Mouse (Mus musculus): Measurements from ENCODE around the gene Fau. TPM values are rescaled to one million over a fixed set of nuclear protein-coding genes. Genes with fewer than 3 reads are reported as not detected.

Gene Fau
- polyA plus RNA-seq, 1 experiment from 2014 or later = 563 TPM

DNA sequence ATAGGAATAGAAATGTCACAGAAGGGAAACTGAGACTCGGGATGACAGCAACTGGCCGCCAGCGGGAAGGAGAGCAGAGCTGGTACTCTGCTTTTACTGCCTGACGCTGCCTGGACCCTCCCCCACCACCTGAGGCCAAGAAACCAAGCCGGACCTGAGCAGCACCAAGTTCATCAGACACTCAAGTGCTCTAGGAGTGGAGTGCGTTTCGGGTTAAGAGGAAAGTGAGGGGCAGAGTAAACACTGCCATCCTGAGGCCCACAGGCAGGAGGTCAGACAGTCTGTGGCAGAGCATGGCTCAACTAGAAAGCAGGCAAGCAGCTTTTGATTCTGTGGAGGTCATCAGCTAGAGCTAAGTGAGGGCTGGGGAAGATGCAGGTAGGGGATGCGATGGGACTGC lies 34.6 kb upstream of the Fau start:
- Histone ChIP-seq H3K4me2 (ENCODE audit: low read depth, low read length) (no peak overlapping the region), H3K9ac (replicated peaks; ENCODE audit: low read depth, low read length) (no peak overlapping the region), H3K4me1 (ENCODE audit: control insufficient read depth, insufficient read depth, low read length) (no peaks in the 10 kb centered on the region), H3K27ac (ENCODE audit: low read depth, low read length) (no peak overlapping the region), H3K4me3 (ENCODE audit: low read depth, low read length) (no peak overlapping the region), H3K9me3 (ENCODE audit: control insufficient read depth, low read length) (no peaks in the 10 kb centered on the region), H3K36me3 (ENCODE audit: control insufficient read depth, insufficient read depth, low read length) (no peaks in the 10 kb centered on the region), H3K27me3 (ENCODE audit: control insufficient read depth, insufficient read depth, low read length) (no peaks in the 10 kb centered on the region)
- ATAC-seq (ENCODE audit: low read depth) = no peak
- 71% methylated on average over 8 of the region's 8 CpGs for WGBS

DNA sequence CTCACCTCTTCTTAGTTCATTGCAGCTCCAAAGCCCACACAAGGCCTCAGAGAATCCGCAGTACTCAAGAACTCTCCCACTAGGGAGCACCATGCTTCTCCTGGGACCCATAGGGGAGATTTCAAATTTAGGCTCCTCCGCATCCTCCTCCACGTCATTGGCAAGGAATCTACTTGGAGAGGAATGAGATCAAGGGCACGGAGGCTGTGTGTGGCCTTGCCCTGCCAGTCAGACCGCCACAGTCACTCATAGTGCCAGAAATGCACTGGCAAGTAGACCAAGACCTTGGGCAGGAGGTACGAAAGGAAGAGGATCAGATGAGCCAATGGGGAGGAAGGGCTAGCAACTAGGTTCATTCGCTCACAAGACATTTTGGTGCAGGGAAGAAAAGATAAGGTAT lies 33.7 kb upstream of the Fau start:
- WGBS = 89% methylated on average over 7 of the region's 7 CpGs
- Histone ChIP-seq H3K9me3 (ENCODE audit: control insufficient read depth, low read length) (no peaks in the 10 kb centered on the region), H3K4me3 (ENCODE audit: low read depth, low read length) (no peak overlapping the region), H3K36me3 (ENCODE audit: control insufficient read depth, insufficient read depth, low read length) (no peaks in the 10 kb centered on the region), H3K4me2 (ENCODE audit: low read depth, low read length) (no peak overlapping the region), H3K27ac (ENCODE audit: low read depth, low read length) (no peak overlapping the region), H3K4me1 (ENCODE audit: control insufficient read depth, insufficient read depth, low read length) (no peaks in the 10 kb centered on the region), H3K27me3 (ENCODE audit: control insufficient read depth, insufficient read depth, low read length) (no peaks in the 10 kb centered on the region), H3K9ac (replicated peaks; ENCODE audit: low read depth, low read length) (no peak overlapping the region)
- ATAC-seq (ENCODE audit: low read depth) = no peak

GRCm38 (mm10) chr19:6028991-6029390 lies 28.7 kb upstream of the Fau start:
- ATAC-seq (ENCODE audit: low read depth) = no peak
- H3K9me3 ChIP-seq (ENCODE audit: control insufficient read depth, low read length) = no peaks in the 10 kb centered on the region
- WGBS = 89% methylated on average over 6 of the region's 6 CpGs

DNA sequence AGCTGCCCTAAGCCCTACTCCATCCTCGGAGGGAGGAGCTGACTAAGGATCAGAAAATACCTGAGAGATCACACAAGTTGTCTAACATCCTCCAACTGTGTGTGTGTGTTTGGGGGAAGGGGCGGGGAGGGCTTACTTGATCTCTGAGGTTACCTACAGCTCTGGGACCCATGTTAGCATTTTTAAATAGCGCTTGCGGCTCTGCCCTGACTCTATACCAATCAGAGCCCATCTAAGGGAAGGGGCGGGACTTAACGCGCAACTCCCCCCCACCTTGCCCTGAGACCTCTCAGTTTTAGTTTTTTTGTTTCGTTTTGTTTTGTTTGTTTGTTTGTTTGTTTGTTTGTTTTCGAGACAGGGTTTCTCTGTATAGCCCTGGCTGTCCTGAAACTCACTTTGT lies 28.2 kb upstream of the Fau start:
- H3K4me3 ChIP-seq (ENCODE audit: low read depth, low read length) = no peak overlapping the region
- no peak for ATAC-seq (ENCODE audit: low read depth)
- H3K4me1 ChIP-seq (ENCODE audit: control insufficient read depth, insufficient read depth, low read length) = no peaks in the 10 kb centered on the region
- 76% methylated on average over 9 of the region's 9 CpGs for WGBS
- H3K9me3 ChIP-seq (ENCODE audit: control insufficient read depth, low read length) = no peaks in the 10 kb centered on the region
- H3K9ac ChIP-seq (replicated peaks; ENCODE audit: low read depth, low read length) = no peak overlapping the region
- H3K27me3 ChIP-seq (ENCODE audit: control insufficient read depth, insufficient read depth, low read length) = no peaks in the 10 kb centered on the region
- H3K36me3 ChIP-seq (ENCODE audit: control insufficient read depth, insufficient read depth, low read length) = no peaks in the 10 kb centered on the region
- H3K27ac ChIP-seq (ENCODE audit: low read depth, low read length) = no peak overlapping the region
- no peak overlapping the region for H3K4me2 ChIP-seq (ENCODE audit: low read depth, low read length)

More at GRCm38 (mm10) chr19:6028991-6029390, 28.7 kb upstream of the Fau start:
- Histone ChIP-seq H3K36me3 (ENCODE audit: control insufficient read depth, insufficient read depth, low read length) (no peaks in the 10 kb centered on the region), H3K4me1 (ENCODE audit: control insufficient read depth, insufficient read depth, low read length) (no peaks in the 10 kb centered on the region), H3K27ac (ENCODE audit: low read depth, low read length) (no peak overlapping the region), H3K4me3 (ENCODE audit: low read depth, low read length) (no peak overlapping the region), H3K27me3 (ENCODE audit: control insufficient read depth, insufficient read depth, low read length) (no peaks in the 10 kb centered on the region), H3K4me2 (ENCODE audit: low read depth, low read length) (no peak overlapping the region), H3K9ac (replicated peaks; ENCODE audit: low read depth, low read length) (no peak overlapping the region)

GRCm38 (mm10) chr19:6030520-6031280 lies 26.9 kb upstream of the Fau start:
- no peak for ATAC-seq (ENCODE audit: low read depth)
- no peak overlapping the region for H3K4me2 ChIP-seq (ENCODE audit: low read depth, low read length)
- no peak overlapping the region for H3K4me3 ChIP-seq (ENCODE audit: low read depth, low read length)
- no peak overlapping the region for H3K27ac ChIP-seq (ENCODE audit: low read depth, low read length)
- H3K36me3 ChIP-seq (ENCODE audit: control insufficient read depth, insufficient read depth, low read length) = no peaks in the 10 kb centered on the region
- H3K4me1 ChIP-seq (ENCODE audit: control insufficient read depth, insufficient read depth, low read length) = no peaks in the 10 kb centered on the region
- no peak overlapping the region for H3K9ac ChIP-seq (replicated peaks; ENCODE audit: low read depth, low read length)
- H3K27me3 ChIP-seq (ENCODE audit: control insufficient read depth, insufficient read depth, low read length) = no peaks in the 10 kb centered on the region
- H3K9me3 ChIP-seq (ENCODE audit: control insufficient read depth, low read length) = no peaks in the 10 kb centered on the region
- WGBS = 74% methylated on average over 14 of the region's 14 CpGs

DNA sequence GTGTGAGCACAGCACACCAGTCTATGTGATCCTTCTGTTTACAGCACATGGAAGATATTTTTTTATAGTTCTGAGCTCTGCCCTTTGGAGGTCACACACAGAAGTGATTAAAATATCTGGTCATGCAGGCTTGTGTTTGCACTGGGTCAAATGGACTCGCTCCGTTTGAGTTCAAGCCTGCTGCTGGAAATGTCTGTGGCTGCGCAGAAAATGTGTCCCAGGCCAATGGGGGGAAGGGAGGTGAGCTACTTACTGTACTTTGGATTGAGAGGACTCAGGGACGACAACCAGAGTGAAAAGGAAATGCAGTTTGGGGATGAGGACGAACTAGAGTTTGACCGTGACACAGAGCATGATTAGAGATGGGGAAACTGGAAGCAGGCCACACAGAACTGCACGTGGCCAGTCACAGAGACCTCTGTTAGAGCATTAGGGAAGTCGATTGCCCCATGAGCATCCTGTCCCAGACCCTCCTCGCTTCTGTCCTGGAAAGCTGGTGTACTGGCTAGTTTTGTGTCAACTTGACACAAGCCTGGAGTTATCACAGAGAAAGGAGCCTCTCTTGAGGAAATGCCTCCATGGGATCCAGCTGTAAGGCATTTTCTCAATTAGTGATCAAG lies 21.6 kb upstream of the Fau start:
- no peaks in the 10 kb centered on the region for H3K9me3 ChIP-seq (ENCODE audit: control insufficient read depth, low read length)
- ATAC-seq (ENCODE audit: low read depth) = no peak
- no peaks in the 10 kb centered on the region for H3K4me1 ChIP-seq (ENCODE audit: control insufficient read depth, insufficient read depth, low read length)
- no peak overlapping the region for H3K27ac ChIP-seq (ENCODE audit: low read depth, low read length)
- no peaks in the 10 kb centered on the region for H3K27me3 ChIP-seq (ENCODE audit: control insufficient read depth, insufficient read depth, low read length)
- no peak overlapping the region for H3K4me3 ChIP-seq (ENCODE audit: low read depth, low read length)
- H3K4me2 ChIP-seq (ENCODE audit: low read depth, low read length) = no peak overlapping the region
- no peak overlapping the region for H3K9ac ChIP-seq (replicated peaks; ENCODE audit: low read depth, low read length)
- WGBS = 83% methylated on average over 9 of the region's 9 CpGs
- no peaks in the 10 kb centered on the region for H3K36me3 ChIP-seq (ENCODE audit: control insufficient read depth, insufficient read depth, low read length)

- no peaks in the 10 kb centered on the region for H3K4me1 ChIP-seq (ENCODE audit: control insufficient read depth, insufficient read depth, low read length)
- no peak overlapping the region for H3K4me2 ChIP-seq (ENCODE audit: low read depth, low read length)
- H3K9me3 ChIP-seq (ENCODE audit: control insufficient read depth, low read length) = no peaks in the 10 kb centered on the region
- H3K27ac ChIP-seq (ENCODE audit: low read depth, low read length) = no peak overlapping the region
- no peaks in the 10 kb centered on the region for H3K27me3 ChIP-seq (ENCODE audit: control insufficient read depth, insufficient read depth, low read length)
- H3K9ac ChIP-seq (replicated peaks; ENCODE audit: low read depth, low read length) = no peak overlapping the region
- ATAC-seq (ENCODE audit: low read depth) = no peak
- no peaks in the 10 kb centered on the region for H3K36me3 ChIP-seq (ENCODE audit: control insufficient read depth, insufficient read depth, low read length)
- no peak overlapping the region for H3K4me3 ChIP-seq (ENCODE audit: low read depth, low read length)
Measured at GRCm38 (mm10) chr19:6037695-6038094, 19.9 kb upstream of the Fau start.

DNA sequence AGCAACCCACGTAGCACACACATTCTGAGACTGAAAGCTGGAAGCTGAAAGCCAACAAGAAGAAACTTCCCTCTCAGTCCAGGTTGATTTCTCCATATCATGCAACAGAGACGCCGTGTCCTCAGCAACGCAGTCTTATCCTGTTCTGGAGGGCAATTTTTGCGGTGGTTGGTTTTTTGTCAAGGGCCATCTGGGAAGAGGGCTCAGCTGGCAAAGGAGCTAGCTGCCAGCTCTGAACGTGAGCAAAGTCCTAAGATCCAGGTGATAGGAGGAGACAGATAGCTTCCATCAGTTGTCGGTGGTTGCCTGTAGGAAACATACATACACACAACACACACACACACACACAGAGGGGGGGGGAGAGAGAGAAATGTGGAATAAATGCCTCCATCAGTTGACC lies 19.3 kb upstream of the Fau start:
- H3K4me1 ChIP-seq (ENCODE audit: control insufficient read depth, insufficient read depth, low read length) = no peaks in the 10 kb centered on the region
- no peaks in the 10 kb centered on the region for H3K27me3 ChIP-seq (ENCODE audit: control insufficient read depth, insufficient read depth, low read length)
- no peak overlapping the region for H3K4me2 ChIP-seq (ENCODE audit: low read depth, low read length)
- H3K4me3 ChIP-seq (ENCODE audit: low read depth, low read length) = no peak overlapping the region
- no peaks in the 10 kb centered on the region for H3K36me3 ChIP-seq (ENCODE audit: control insufficient read depth, insufficient read depth, low read length)
- WGBS = 84% methylated on average over 7 of the region's 7 CpGs
- H3K9ac ChIP-seq (replicated peaks; ENCODE audit: low read depth, low read length) = no peak overlapping the region
- no peak for ATAC-seq (ENCODE audit: low read depth)
- no peaks in the 10 kb centered on the region for H3K9me3 ChIP-seq (ENCODE audit: control insufficient read depth, low read length)
- H3K27ac ChIP-seq (ENCODE audit: low read depth, low read length) = no peak overlapping the region

GRCm38 (mm10) chr19:6040002-6040401 lies 17.6 kb upstream of the Fau start:
- Histone ChIP-seq H3K9me3 (ENCODE audit: control insufficient read depth, low read length) (no peaks in the 10 kb centered on the region), H3K4me1 (ENCODE audit: control insufficient read depth, insufficient read depth, low read length) (0 out of 2 replicates have a peak, but pooled peaks cover under 1% of the 10 kb centered on the region), H3K36me3 (ENCODE audit: control insufficient read depth, insufficient read depth, low read length) (no peaks in the 10 kb centered on the region), H3K4me3 (ENCODE audit: low read depth, low read length) (no peak overlapping the region), H3K4me2 (ENCODE audit: low read depth, low read length) (no peak overlapping the region), H3K27ac (ENCODE audit: low read depth, low read length) (no peak overlapping the region), H3K27me3 (ENCODE audit: control insufficient read depth, insufficient read depth, low read length) (no peaks in the 10 kb centered on the region), H3K9ac (replicated peaks; ENCODE audit: low read depth, low read length) (no peak overlapping the region)
- ATAC-seq (ENCODE audit: low read depth) = no peak

All from neural tube, embryonic 14.5 days (tissue).